Mouse (Mus musculus): ENCODE measurements around the gene Krt7. TPM values are rescaled to one million over a fixed set of nuclear protein-coding genes. Genes with fewer than 3 reads are reported as not detected.

The Krt7 gene
- polyA plus RNA-seq, 1 experiment: 0.33 TPM

- no peak overlapping the region for H3K4me3 ChIP-seq (ENCODE audit: insufficient read depth, low read length)
- no peaks in the 10 kb centered on the region for H3K4me1 ChIP-seq (ENCODE audit: control insufficient read depth, insufficient read depth, low read length)
- no peak overlapping the region for H3K27ac ChIP-seq (ENCODE audit: insufficient read depth, low read length)
- TF ChIP-seq CTCF (IDR thresholded peaks at IDR 0.05; ENCODE audit: extremely low read depth, insufficient read depth, low read length) (no peak), POLR2A (IDR thresholded peaks at IDR 0.05; ENCODE audit: extremely low read depth, insufficient read depth, low read length) (no peak)
These were observed 10.1 kb downstream of the Krt7 start for GRCm38 (mm10) chr15:101420903-101421302.

GRCm38 (mm10) chr15:101424914-101425313, 14.1 kb downstream of the Krt7 start:
- TF ChIP-seq CTCF (IDR thresholded peaks at IDR 0.05; ENCODE audit: extremely low read depth, insufficient read depth, low read length) (no peak), POLR2A (IDR thresholded peaks at IDR 0.05; ENCODE audit: extremely low read depth, insufficient read depth, low read length) (no peak)
- no peak overlapping the region for H3K27ac ChIP-seq (ENCODE audit: insufficient read depth, low read length)
- no peaks in the 10 kb centered on the region for H3K4me1 ChIP-seq (ENCODE audit: control insufficient read depth, insufficient read depth, low read length)
- no peak overlapping the region for H3K4me3 ChIP-seq (ENCODE audit: insufficient read depth, low read length)

DNA sequence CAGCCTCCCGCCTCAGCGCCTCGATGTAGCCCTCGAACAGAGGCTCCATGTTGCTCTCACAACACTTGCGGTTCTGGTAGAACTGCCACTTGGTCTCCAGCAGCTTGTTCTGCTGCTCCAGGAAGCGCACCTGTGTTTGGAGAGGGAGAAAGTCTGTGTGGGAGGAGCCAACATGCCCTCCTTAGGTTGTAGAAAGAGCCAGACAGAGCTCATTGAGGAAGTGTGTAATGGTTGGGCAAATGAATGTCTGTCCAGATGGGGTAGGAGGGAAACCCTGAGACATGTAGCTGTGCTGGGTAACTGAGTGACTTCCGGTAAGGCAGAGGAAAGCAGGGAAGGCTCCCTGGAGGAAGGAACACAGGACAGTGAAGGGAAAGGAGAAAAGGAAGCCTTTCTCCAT, 25.8 kb downstream of the Krt7 start:
- TF ChIP-seq CTCF (IDR thresholded peaks at IDR 0.05; ENCODE audit: extremely low read depth, insufficient read depth, low read length) (no peak), POLR2A (IDR thresholded peaks at IDR 0.05; ENCODE audit: extremely low read depth, insufficient read depth, low read length) (no peak)
- Histone ChIP-seq H3K27ac (ENCODE audit: insufficient read depth, low read length) (no peak overlapping the region), H3K4me1 (ENCODE audit: control insufficient read depth, insufficient read depth, low read length) (no peaks in the 10 kb centered on the region; the same call in 1 of the 2 replicates), H3K4me3 (ENCODE audit: insufficient read depth, low read length) (no peak overlapping the region)

- no peak within 1 kb of the TSS for H3K27ac ChIP-seq (ENCODE audit: insufficient read depth, low read length)
- no peak within 1 kb of the TSS for H3K4me3 ChIP-seq (ENCODE audit: insufficient read depth, low read length)
- TF ChIP-seq POLR2A (IDR thresholded peaks at IDR 0.05; ENCODE audit: extremely low read depth, insufficient read depth, low read length) (no peak), CTCF (IDR thresholded peaks at IDR 0.05; ENCODE audit: extremely low read depth, insufficient read depth, low read length) (no peak)
- H3K4me1 ChIP-seq (ENCODE audit: control insufficient read depth, insufficient read depth, low read length): no peaks in the 10 kb centered on the region; the same call in 1 of the 2 replicates
These were observed 27.7 kb downstream of the Krt7 start, which contains the start of gene Krt87 for GRCm38 (mm10) chr15:101438555-101438954. Krt87 (minus strand) TSS chr15:101438804.

DNA sequence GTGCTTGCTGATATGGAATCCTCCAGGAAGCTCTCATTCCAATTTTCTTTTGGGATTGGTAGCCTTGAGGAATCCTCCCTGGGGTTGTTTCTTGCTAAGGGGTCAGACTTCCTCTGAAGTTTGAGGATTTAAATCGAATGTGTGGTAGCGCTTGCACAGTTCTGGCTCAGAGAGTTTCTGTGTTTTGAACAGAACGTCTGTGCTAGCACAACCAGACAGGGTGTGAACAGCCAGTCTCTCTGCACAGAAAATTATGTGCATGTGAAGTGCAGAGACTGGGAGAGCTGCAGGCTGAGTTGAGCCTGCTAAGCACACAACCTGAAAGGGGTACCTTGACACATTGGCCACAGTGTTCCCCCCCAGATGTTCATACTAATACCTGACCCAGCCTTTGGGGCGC, 30.0 kb downstream of the Krt7 start:
- H3K27ac ChIP-seq (ENCODE audit: insufficient read depth, low read length): no peak overlapping the region
- TF ChIP-seq POLR2A (IDR thresholded peaks at IDR 0.05; ENCODE audit: extremely low read depth, insufficient read depth, low read length) (no peak), CTCF (IDR thresholded peaks at IDR 0.05; ENCODE audit: extremely low read depth, insufficient read depth, low read length) (no peak)
- H3K4me3 ChIP-seq (ENCODE audit: insufficient read depth, low read length): no peak overlapping the region
- H3K4me1 ChIP-seq (ENCODE audit: control insufficient read depth, insufficient read depth, low read length): no peaks in the 10 kb centered on the region; the same call in 1 of the 2 replicates

DNA sequence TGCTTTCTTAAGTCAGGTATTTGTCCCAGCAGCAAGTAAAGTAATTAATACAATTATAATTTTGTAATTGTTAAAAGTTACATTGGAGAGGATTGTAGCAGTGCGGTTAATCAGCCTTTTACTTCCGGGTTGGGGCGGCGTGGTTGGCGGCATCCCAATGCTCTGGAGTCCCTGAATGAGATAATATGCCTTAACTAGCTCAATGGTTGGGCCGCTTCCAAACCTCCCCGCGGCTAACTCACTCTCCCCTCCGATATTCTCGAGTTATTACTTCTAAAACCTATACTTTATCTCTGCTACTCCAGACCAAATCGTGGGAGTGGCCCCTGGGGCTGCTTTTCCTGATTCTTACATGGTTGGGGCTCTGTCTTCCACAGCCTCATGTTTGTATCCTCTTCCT, 35.7 kb downstream of the Krt7 start:
- H3K4me3 ChIP-seq (ENCODE audit: insufficient read depth, low read length): no peak overlapping the region
- no peak overlapping the region for H3K27ac ChIP-seq (ENCODE audit: insufficient read depth, low read length)
- H3K4me1 ChIP-seq (ENCODE audit: control insufficient read depth, insufficient read depth, low read length): no peaks in the 10 kb centered on the region
- no peak for TF ChIP-seq CTCF (IDR thresholded peaks at IDR 0.05; ENCODE audit: extremely low read depth, insufficient read depth, low read length)
- no peak for TF ChIP-seq POLR2A (IDR thresholded peaks at IDR 0.05; ENCODE audit: extremely low read depth, insufficient read depth, low read length)

GRCm38 (mm10) chr15:101447444-101447843, 36.6 kb downstream of the Krt7 start, which contains the start of gene Krt88:
Krt88 (plus strand) TSS chr15:101447744.
- H3K4me3 ChIP-seq (ENCODE audit: insufficient read depth, low read length): no peak within 1 kb of the TSS
- H3K27ac ChIP-seq (ENCODE audit: insufficient read depth, low read length): no peak within 1 kb of the TSS
- no peaks in the 10 kb centered on the region for H3K4me1 ChIP-seq (ENCODE audit: control insufficient read depth, insufficient read depth, low read length)
- TF ChIP-seq CTCF (IDR thresholded peaks at IDR 0.05; ENCODE audit: extremely low read depth, insufficient read depth, low read length) (no peak), POLR2A (IDR thresholded peaks at IDR 0.05; ENCODE audit: extremely low read depth, insufficient read depth, low read length) (no peak)

- H3K4me3 ChIP-seq (ENCODE audit: insufficient read depth, low read length): no peak overlapping the region
- H3K27ac ChIP-seq (ENCODE audit: insufficient read depth, low read length): no peak overlapping the region
- H3K4me1 ChIP-seq (ENCODE audit: control insufficient read depth, insufficient read depth, low read length): no peaks in the 10 kb centered on the region
- TF ChIP-seq CTCF (IDR thresholded peaks at IDR 0.05; ENCODE audit: extremely low read depth, insufficient read depth, low read length): peak; percentile 54
- no peak for TF ChIP-seq POLR2A (IDR thresholded peaks at IDR 0.05; ENCODE audit: extremely low read depth, insufficient read depth, low read length)
These were observed 42.4 kb downstream of the Krt7 start for GRCm38 (mm10) chr15:101453093-101453736.

DNA sequence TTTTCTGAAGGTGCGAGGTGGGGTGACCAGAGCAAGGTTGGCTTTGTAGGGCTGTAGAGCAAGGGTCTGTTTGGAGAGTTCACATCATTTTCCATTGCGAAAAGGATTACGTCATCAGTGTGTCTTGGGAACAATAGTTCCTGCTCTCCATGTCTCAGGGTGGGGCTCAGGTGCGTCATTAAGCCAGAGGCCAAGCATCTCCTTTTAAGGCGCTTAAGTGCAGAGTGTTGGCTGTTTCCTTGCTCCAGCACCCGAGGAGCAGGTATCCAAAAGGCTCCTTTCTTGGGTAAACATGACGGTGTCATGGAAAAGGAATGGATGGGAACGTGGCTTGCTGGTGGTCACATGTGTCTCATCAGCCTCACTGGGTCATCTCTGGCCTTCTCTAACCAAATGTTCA, 43.9 kb downstream of the Krt7 start:
- H3K4me3 ChIP-seq (ENCODE audit: insufficient read depth, low read length): no peak overlapping the region

GRCm38 (mm10) chr15:101455292-101455691, 44.4 kb downstream of the Krt7 start:
- Histone ChIP-seq H3K4me1 (ENCODE audit: control insufficient read depth, insufficient read depth, low read length) (no peaks in the 10 kb centered on the region), H3K4me3 (ENCODE audit: insufficient read depth, low read length) (no peak overlapping the region), H3K27ac (ENCODE audit: insufficient read depth, low read length) (no peak overlapping the region)
- TF ChIP-seq POLR2A (IDR thresholded peaks at IDR 0.05; ENCODE audit: extremely low read depth, insufficient read depth, low read length) (no peak), CTCF (IDR thresholded peaks at IDR 0.05; ENCODE audit: extremely low read depth, insufficient read depth, low read length) (no peak)

More for the DNA sequence above, 43.9 kb downstream of the Krt7 start:
- Histone ChIP-seq H3K4me1 (ENCODE audit: control insufficient read depth, insufficient read depth, low read length) (no peaks in the 10 kb centered on the region), H3K27ac (ENCODE audit: insufficient read depth, low read length) (no peak overlapping the region)
- TF ChIP-seq POLR2A (IDR thresholded peaks at IDR 0.05; ENCODE audit: extremely low read depth, insufficient read depth, low read length) (no peak), CTCF (IDR thresholded peaks at IDR 0.05; ENCODE audit: extremely low read depth, insufficient read depth, low read length) (no peak)

All from cortical plate, adult 2 months (tissue).